Mouse (Mus musculus): ENCODE data around the gene Ankra2. TPM values are rescaled to one million over a fixed set of nuclear protein-coding genes. Genes with fewer than 3 reads are reported as not detected.

The Ankra2 gene
- polyA plus RNA-seq, 1 experiment from 2014 or later, result 62.3 TPM

DNA sequence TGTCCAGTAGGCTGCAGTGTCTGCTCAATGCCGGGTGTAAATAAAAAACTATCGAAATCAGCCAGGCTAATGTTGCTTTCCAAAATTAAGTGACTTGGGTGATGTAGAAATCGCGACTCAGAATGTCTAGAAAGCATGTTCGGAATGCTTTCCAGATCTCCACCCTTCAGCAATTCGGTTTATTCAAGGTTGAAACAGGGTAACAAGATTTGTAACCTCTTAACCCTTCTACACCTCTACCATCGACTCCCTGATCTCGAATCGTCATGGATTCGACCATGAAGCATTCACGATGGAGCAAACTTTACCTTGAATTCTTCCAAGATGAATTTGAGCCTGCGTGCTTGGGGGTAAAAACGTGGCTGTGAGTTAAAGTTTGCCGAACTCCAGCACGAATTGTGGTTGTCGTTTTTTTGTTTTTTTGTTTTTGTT lies 54.4 kb downstream of the Ankra2 start:
- Histone ChIP-seq H3K36me3 (peaks cover 14% of the 10 kb centered on the region), H3K9ac (peak overlapping the region; percentile 95), H3K27me3 (no peaks in the 10 kb centered on the region), H3K4me3 (peak overlapping the region; percentile 98), H3K4me2 (peak overlapping the region; percentile 66), H3K9me3 (no peaks in the 10 kb centered on the region), H3K4me1 (replicated peaks) (peaks cover 25% of the 10 kb centered on the region), H3K27ac (peak overlapping the region; percentile 92)
- no peak for ATAC-seq (ENCODE audit: low FRiP score)
- 2% methylated on average over 16 of the region's 16 CpGs for WGBS

DNA sequence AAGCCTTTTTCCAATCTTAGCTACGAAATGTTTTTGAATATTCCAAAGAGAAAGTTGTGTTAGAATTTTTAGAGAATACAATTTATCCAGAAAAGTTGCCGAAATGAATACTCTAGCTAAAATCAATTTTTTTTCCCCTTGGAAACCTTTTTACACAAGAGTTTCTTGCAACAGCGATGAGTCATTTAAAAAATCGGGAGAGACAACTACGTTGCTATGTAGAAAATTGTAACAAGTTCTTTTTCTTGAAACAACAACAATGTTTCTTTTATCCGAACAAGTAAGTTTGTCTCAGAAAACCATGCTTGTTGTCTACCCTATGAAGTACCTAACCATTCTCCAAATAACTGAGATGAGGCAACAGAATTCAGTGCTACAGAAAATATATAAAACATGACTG lies 55.0 kb downstream of the Ankra2 start:
- WGBS, result 84% methylated on average over 6 of the region's 6 CpGs
- no peak overlapping the region for H3K9ac ChIP-seq
- H3K4me2 ChIP-seq, result peak overlapping the region; percentile 66
- H3K27ac ChIP-seq, result no peak overlapping the region
- no peaks in the 10 kb centered on the region for H3K9me3 ChIP-seq
- no peaks in the 10 kb centered on the region for H3K27me3 ChIP-seq
- no peak for ATAC-seq (ENCODE audit: low FRiP score)
- H3K4me3 ChIP-seq, result peak overlapping the region; percentile 98; the same call in 1 of the 2 replicates
- peaks cover 9% of the 10 kb centered on the region for H3K36me3 ChIP-seq
- peaks cover 25% of the 10 kb centered on the region for H3K4me1 ChIP-seq (replicated peaks)

Other genes starting within 250 kb of the Ankra2 start
- gene Arhgef28, start 56.6 kb upstream of the Ankra2 start, polyA plus RNA-seq (2015; fragmentation: Nextera tagmentation; extraction: Ambion mirVana), result 15.9 and 19.3 TPM in 2 replicates
- gene Utp15, start within 50 bp of the Ankra2 start, polyA plus RNA-seq (2015; fragmentation: Nextera tagmentation; extraction: Ambion mirVana), result 27.3 and 28.2 TPM in 2 replicates
- not detected in 2 replicates for gene Gm21976, start 16.8 kb downstream of the Ankra2 start, polyA plus RNA-seq (2015; fragmentation: Nextera tagmentation; extraction: Ambion mirVana)
- gene Btf3, start 53.9 kb downstream of the Ankra2 start, polyA plus RNA-seq (2015; fragmentation: Nextera tagmentation; extraction: Ambion mirVana), result 585 and 615 TPM in 2 replicates
- gene Foxd1, start 91.2 kb downstream of the Ankra2 start, polyA plus RNA-seq (2015; fragmentation: Nextera tagmentation; extraction: Ambion mirVana), result 0.79 and 1.1 TPM in 2 replicates
- gene Gm10320, start 228.9 kb downstream of the Ankra2 start, polyA plus RNA-seq (2015; fragmentation: Nextera tagmentation; extraction: Ambion mirVana), result 0.99 and 1.1 TPM in 2 replicates